Mouse (Mus musculus): ENCODE measurements around the gene Kera. TPM values are rescaled to one million over a fixed set of nuclear protein-coding genes. Genes with fewer than 3 reads are reported as not detected.

The Kera gene
- total and polyA plus RNA-seq, 3 experiments: not detected

GRCm38 (mm10) chr10:97641926-97642325, 35.2 kb downstream of the Kera start:
- Histone ChIP-seq H3K4me3 (ENCODE audit: control insufficient read depth in 1 of 2, insufficient read depth in 1 of 2, low read depth in 2 of 2, low read length in 2 of 2) (no peak overlapping the region), H3K36me3 (ENCODE audit: control insufficient read depth in 1 of 2, insufficient read depth in 2 of 2, low read length in 2 of 2) (no peaks in the 10 kb centered on the region), H3K79me2 (ENCODE audit: control insufficient read depth, insufficient read depth, low read length, poor library complexity) (no peaks in the 10 kb centered on the region), H3K27me3 (ENCODE audit: control insufficient read depth in 1 of 2, insufficient read depth in 2 of 2, low read length in 2 of 2) (no peaks in the 10 kb centered on the region), H3K9ac (ENCODE audit: control insufficient read depth, low read depth, low read length, poor library complexity, severe bottlenecking) (no peak overlapping the region), H3K27ac (ENCODE audit: control insufficient read depth, low read depth, low read length) (no peak overlapping the region), H3K4me1 (ENCODE audit: control insufficient read depth in 1 of 2, insufficient read depth in 2 of 2, low read length in 2 of 2) (no peaks in the 10 kb centered on the region), H3K9me3 (replicated peaks; ENCODE audit: insufficient read depth, low read length) (no peaks in the 10 kb centered on the region)
- DNase-seq (ENCODE audit: low read depth, low spot score): no peak
- TF ChIP-seq CHD2 (IDR thresholded peaks at IDR 0.05; ENCODE audit: low read length) (no peak), ZMIZ1 (IDR thresholded peaks at IDR 0.05; ENCODE audit: low read depth, low read length) (no peak), MAZ (IDR thresholded peaks at IDR 0.05; ENCODE audit: low read depth, low read length) (no peak), POLR2AphosphoS2 (IDR thresholded peaks at IDR 0.05; ENCODE audit: low read length) (no peak), SIN3A (IDR thresholded peaks at IDR 0.05; ENCODE audit: low read length) (no peak), KAT2A (conservative IDR thresholded peaks at IDR 0.05; ENCODE audit: low read depth, low read length) (no peak), MXI1 (IDR thresholded peaks at IDR 0.05; ENCODE audit: low read depth, low read length) (no peak), TAL1 (IDR thresholded peaks at IDR 0.05; ENCODE audit: low read length) (no peak), USF2 (IDR thresholded peaks at IDR 0.05; ENCODE audit: borderline replicate concordance in 1 of 2, insufficient read depth in 1 of 2, low read depth in 1 of 2, low read length in 2 of 2) (no peak), TCF12 (IDR thresholded peaks at IDR 0.05; ENCODE audit: low read depth, low read length) (no peak), UBTF (IDR thresholded peaks at IDR 0.05; ENCODE audit: borderline replicate concordance, insufficient read depth, low read depth, low read length) (no peak), ZKSCAN1 (IDR thresholded peaks at IDR 0.05; ENCODE audit: low read depth, low read length) (no peak), CTCF (IDR thresholded peaks at IDR 0.05 in 2 of 3, conservative IDR thresholded peaks at IDR 0.05 in 1 of 3; ENCODE audit: control insufficient read depth in 1 of 3, insufficient read depth in 1 of 3, low read depth in 2 of 3, low read length in 3 of 3, poor library complexity in 1 of 3, severe bottlenecking in 1 of 3) (no peak), USF1 (IDR thresholded peaks at IDR 0.05; ENCODE audit: low read depth, low read length) (no peak), EP300 (IDR thresholded peaks at IDR 0.05; ENCODE audit: low read depth in 1 of 2, low read length in 2 of 2) (no peak), MAX (IDR thresholded peaks at IDR 0.05; ENCODE audit: low read length) (no peak), RAD21 (IDR thresholded peaks at IDR 0.05; ENCODE audit: low read depth, low read length) (no peak), BHLHE40 (IDR thresholded peaks at IDR 0.05; ENCODE audit: borderline replicate concordance, low read depth, low read length) (no peak)

- no peak within 1 kb of the TSS for H3K4me3 ChIP-seq (ENCODE audit: control insufficient read depth in 1 of 2, insufficient read depth in 1 of 2, low read depth in 2 of 2, low read length in 2 of 2)
Observed at GRCm38 (mm10) chr10:97643768-97644167, 37.1 kb downstream of the Kera start, which contains the start of gene Epyc. Gene Epyc, plus strand, starts transcription at chr10:97644068.

More at GRCm38 (mm10) chr10:97643768-97644167, 37.1 kb downstream of the Kera start, which contains the start of gene Epyc:
- no peak for DNase-seq (ENCODE audit: low read depth, low spot score)
- Histone ChIP-seq H3K27me3 (ENCODE audit: control insufficient read depth in 1 of 2, insufficient read depth in 2 of 2, low read length in 2 of 2) (no peaks in the 10 kb centered on the region), H3K27ac (ENCODE audit: control insufficient read depth, low read depth, low read length) (no peak within 1 kb of the TSS), H3K4me1 (ENCODE audit: control insufficient read depth in 1 of 2, insufficient read depth in 2 of 2, low read length in 2 of 2) (no peaks in the 10 kb centered on the region), H3K9ac (ENCODE audit: control insufficient read depth, low read depth, low read length, poor library complexity, severe bottlenecking) (no peak within 1 kb of the TSS), H3K36me3 (ENCODE audit: control insufficient read depth in 1 of 2, insufficient read depth in 2 of 2, low read length in 2 of 2) (no peaks in the 10 kb centered on the region), H3K9me3 (replicated peaks; ENCODE audit: insufficient read depth, low read length) (no peaks in the 10 kb centered on the region), H3K79me2 (ENCODE audit: control insufficient read depth, insufficient read depth, low read length, poor library complexity) (no peaks in the 10 kb centered on the region)
- TF ChIP-seq ZC3H11A (IDR thresholded peaks at IDR 0.05; ENCODE audit: low read depth, low read length) (no peak), E2F4 (IDR thresholded peaks at IDR 0.05; ENCODE audit: borderline replicate concordance, low read depth, low read length) (no peak), RCOR1 (IDR thresholded peaks at IDR 0.05; ENCODE audit: low read depth, low read length) (no peak), RAD21 (IDR thresholded peaks at IDR 0.05; ENCODE audit: low read depth, low read length) (no peak), USF1 (IDR thresholded peaks at IDR 0.05; ENCODE audit: low read depth, low read length) (no peak), TBP (IDR thresholded peaks at IDR 0.05; ENCODE audit: low read depth, low read length) (no peak), POLR2A (IDR thresholded peaks at IDR 0.05; ENCODE audit: control insufficient read depth in 1 of 2, insufficient read depth in 1 of 2, low read depth in 1 of 2, low read length in 2 of 2, poor library complexity in 1 of 2) (no peak)

Measured in MEL (cell line).